Mouse (Mus musculus): ENCODE data around the gene Rfc3. TPM values are rescaled to one million over a fixed set of nuclear protein-coding genes. Genes with fewer than 3 reads are reported as not detected.

Rfc3 gene
- 9.0 TPM for polyA plus RNA-seq (2014; fragmentation: Illumina TruSeq; extraction: RNeasy Lipid Tissue Mini Kit (QIAGEN cat#74804); ENCODE audit: low read depth, low replicate concordance)

DNA sequence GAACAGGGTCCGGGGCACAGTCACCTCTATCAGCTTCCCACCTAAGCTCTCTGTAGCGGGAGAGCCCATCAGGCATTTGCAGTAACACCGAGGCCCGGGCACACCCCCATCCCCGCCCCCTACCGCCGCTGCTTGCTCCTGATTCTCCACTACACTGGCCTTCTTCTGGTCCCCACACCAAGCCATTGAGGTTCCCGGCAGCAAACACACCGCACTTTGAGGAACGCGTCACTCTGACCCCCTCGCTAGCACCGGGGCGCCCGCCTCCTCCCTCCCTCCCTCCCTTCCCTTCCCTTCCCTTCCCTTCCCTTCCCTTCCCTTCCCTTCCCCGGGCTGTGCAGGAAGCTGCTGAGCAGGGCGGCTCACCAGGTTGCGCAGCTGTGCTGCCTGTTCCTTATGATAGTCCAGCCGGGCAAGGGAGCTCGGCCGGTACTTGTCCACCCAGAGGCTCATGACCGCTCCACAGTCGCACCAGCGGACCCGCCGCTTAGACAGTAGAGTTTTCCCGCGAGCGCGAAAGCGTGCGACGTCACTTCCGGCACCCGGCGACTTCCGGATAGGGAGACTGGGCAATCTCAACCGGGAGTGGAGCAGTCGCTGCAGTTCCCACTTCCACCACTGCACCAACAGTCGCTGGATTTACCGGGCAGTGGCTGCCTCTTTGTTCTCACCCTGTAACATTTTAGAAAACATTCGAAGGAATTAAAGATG is at the start of gene Rfc3:
Gene Rfc3 (minus strand): TSS at position 543 of the 711 bp plus-strand sequence.

DNA sequence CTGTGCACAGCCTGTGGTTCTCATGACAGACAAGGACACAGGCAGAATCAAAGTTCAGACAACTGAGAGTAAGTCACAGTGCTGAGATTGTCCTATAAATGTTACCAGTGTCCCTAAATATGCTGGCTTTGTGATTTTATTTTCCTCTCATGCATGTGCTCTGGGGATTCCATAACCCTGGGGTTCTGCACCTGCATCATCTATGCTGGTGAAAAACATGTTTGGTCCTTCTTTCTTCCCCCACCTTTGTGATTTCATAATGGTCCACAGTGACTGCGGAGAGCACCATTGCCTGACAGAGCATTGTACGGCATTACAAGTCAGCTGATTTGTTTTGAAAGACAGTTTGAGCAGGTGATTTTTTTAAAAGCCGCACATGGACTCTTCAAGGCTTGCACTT is 45.1 kb downstream of the Rfc3 start, which contains the start of gene Vmn2r18:
Gene Vmn2r18 (minus strand): TSS at position 101 of the 400 bp plus-strand sequence.

Other genes with a start within 250 kb of the Rfc3 start
- not detected for gene Gm42906, start 223.1 kb downstream of the Rfc3 start, polyA plus RNA-seq (2014; fragmentation: Illumina TruSeq; extraction: RNeasy Lipid Tissue Mini Kit (QIAGEN cat#74804); ENCODE audit: low read depth, low replicate concordance)
- gene Vmn2r18, start 45.2 kb downstream of the Rfc3 start, polyA plus RNA-seq (2014; fragmentation: Illumina TruSeq; extraction: RNeasy Lipid Tissue Mini Kit (QIAGEN cat#74804); ENCODE audit: low read depth, low replicate concordance): not detected

Measured in adipose tissue, adult 10 weeks (tissue).